Mouse (Mus musculus): ENCODE results near the gene Apbb2.

Gene Apbb2

DNA sequence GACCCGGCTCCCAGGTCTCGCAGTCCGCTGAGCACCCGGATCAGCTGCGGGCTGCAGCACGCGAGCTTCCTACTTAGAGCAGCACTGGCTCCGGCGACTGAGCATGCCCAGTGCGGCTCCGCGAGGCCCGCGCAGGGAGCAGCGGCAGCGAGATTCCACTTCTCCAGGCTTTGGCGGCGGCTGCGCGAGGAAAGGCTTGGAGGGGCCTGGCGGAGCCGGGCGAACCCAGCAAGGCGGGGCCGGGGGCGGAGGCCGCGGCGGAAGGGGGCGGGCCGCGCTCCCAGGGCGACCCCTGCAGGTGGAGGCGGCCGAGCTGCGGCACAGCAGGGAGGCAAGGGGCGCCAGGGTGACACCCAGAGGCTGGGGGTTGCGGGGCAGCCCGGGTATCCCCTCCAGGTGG lies at the start of gene Apbb2:
Apbb2 (minus strand) TSS at position 188 of the 400 bp plus-strand sequence.
- DNase-seq (ENCODE audit: extremely low read depth, low read depth), result no peak

GRCm38 (mm10) chr5:66654220-66654619 lies 35.6 kb upstream of the Apbb2 start:
- no peak for DNase-seq (ENCODE audit: extremely low read depth, low read depth)

- no peak for DNase-seq (ENCODE audit: extremely low read depth, low read depth)
These were observed 28.9 kb upstream of the Apbb2 start for GRCm38 (mm10) chr5:66647504-66647903.

GRCm38 (mm10) chr5:66643260-66643659 lies 24.7 kb upstream of the Apbb2 start:
- no peak for DNase-seq (ENCODE audit: extremely low read depth, low read depth)

DNA sequence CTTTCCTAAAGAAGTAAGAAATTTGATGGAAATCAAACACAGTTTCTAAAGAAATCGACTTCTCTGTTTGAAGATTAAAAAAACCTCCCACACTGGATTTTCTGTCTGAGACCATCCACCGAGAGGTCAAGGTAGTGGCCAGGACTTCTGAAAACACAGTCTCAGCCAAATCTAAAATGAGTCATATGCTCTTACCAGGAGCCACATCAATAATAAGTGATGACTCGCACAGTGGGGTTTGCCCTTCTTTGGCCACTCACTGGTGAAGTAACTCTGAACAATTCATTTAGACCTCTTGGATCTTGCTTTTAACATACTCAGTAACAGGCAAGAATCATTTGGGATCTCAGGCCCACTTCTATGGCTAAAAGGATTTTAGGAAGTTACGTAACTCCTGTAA lies 23.6 kb upstream of the Apbb2 start:
- no peak for DNase-seq (ENCODE audit: extremely low read depth, low read depth)

DNA sequence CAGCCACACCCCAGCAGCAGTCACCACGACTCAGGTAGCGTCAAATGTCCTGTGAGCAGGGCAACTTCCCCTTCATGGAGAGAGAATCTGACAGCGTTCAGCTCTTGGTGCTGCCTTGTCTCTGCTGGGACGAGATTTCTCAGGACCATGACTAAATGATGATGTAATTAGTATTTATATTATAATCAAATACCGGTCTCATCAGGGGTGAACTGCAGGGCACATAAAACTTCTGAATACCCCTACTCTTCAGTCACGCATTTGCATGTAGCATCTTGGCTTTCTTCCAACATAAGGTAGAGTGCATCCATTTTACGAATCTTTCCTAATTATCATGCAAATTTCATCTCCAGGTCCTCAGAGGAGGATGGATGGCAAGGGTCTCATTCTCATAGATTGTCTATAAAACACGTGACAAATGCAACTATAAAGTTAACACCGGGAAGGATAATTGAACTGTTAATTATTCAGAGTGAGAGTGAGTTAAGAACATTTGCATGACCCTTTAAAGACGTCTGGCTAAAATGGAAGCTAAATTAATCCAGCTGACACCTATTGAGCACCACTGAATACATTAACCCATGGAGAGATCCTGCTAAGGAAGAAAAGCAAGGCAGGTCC lies 17.0 kb upstream of the Apbb2 start:
- DNase-seq (ENCODE audit: extremely low read depth, low read depth), result no peak

- no peak for DNase-seq (ENCODE audit: extremely low read depth, low read depth)
These were observed 9.2 kb upstream of the Apbb2 start for GRCm38 (mm10) chr5:66627805-66628204.

- no peak for DNase-seq (ENCODE audit: extremely low read depth, low read depth)
These were observed 1.6 kb upstream of the Apbb2 start for GRCm38 (mm10) chr5:66620191-66620625.

GRCm38 (mm10) chr5:66619675-66620074 lies 1.1 kb upstream of the Apbb2 start:
- DNase-seq (ENCODE audit: extremely low read depth, low read depth), result no peak

- DNase-seq (ENCODE audit: extremely low read depth, low read depth), result no peak
These were observed 611 bp upstream of the Apbb2 start for GRCm38 (mm10) chr5:66619195-66619594.

GRCm38 (mm10) chr5:66617921-66618460 lies 593 bp downstream of the Apbb2 start:
- no peak for DNase-seq (ENCODE audit: extremely low read depth, low read depth)

DNA sequence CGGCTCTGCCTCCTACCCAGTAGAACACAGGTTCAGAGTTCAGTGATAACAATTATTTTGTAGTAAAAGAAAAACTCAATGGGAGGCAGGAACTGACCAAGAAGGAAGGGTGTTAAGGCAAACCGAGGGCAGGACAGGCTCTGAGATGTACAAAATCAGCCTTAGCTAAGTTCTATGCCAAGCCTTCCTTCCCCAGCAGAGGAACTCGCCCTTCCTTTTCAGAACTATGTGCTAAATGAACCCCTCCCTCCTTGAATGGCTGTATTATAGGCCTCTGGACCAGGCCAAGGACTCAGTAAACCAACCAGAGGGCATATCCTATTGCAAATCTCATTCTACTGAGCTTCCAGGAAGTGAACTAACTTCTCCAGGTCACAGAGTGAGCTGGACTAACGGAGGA lies 3.6 kb downstream of the Apbb2 start:
- no peak for DNase-seq (ENCODE audit: extremely low read depth, low read depth)

DNA sequence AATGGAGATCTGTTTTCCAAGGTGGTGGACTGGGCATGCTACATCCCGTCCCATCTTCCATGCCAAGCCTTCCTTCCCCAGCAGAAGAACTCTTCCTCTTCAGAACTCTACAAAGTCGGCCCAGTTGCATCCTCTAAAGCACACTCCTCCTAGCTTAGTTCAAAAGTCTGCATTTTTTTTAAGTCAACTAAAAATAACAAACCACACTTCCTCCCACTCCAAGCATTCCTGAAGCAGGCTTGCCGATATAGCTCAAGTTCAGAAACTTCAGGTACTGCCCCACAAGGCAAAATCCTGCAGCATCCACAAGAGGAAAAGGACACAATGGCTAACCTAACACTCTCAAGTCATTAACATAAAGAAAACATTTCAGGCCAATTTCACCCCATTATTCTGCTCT lies 4.9 kb downstream of the Apbb2 start:
- DNase-seq (ENCODE audit: extremely low read depth, low read depth), result no peak

DNA sequence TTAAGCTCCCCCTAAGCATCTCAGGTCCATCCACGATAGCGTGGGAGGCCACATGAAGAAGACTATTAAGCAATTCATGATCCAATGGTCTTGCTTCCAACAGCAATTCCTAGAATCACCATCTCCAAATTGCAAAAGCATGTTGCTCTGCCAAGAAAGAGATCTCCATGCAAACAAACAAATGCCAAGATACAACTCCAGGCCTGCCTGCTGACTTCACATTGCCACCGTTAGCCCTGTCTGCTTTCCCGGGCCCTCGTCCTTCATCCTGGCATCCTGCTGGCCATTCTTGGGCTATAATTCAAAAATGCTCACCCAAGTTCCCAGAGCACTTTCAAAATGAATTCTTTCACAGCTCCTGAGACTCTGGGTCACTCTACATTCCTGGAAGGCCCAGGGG lies 5.6 kb downstream of the Apbb2 start:
- DNase-seq (ENCODE audit: extremely low read depth, low read depth), result no peak

- DNase-seq (ENCODE audit: extremely low read depth, low read depth), result no peak
These were observed 6.7 kb downstream of the Apbb2 start for GRCm38 (mm10) chr5:66611851-66612250.

DNA sequence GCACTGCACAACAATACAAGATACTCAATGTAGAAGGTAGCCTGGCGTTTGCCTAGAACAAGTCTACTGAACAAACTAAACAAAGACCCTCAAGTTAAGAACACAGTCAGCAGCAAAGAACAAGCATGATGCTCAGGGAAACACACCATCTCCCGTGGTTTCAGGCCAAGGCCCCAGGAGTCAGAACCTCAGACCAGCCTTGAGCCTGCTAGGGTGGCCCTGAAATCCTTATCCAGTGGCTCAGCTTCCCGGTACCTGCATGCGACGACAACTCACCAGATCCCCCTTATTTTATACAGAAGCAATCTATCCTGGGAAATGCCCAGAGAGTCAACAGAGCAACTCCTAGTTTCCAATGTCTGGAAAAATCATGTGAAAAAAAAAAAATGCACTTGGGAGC lies 7.2 kb downstream of the Apbb2 start:
- DNase-seq (ENCODE audit: extremely low read depth, low read depth), result no peak

- DNase-seq (ENCODE audit: extremely low read depth, low read depth), result no peak
These were observed 8.3 kb downstream of the Apbb2 start for GRCm38 (mm10) chr5:66610270-66610669.

DNA sequence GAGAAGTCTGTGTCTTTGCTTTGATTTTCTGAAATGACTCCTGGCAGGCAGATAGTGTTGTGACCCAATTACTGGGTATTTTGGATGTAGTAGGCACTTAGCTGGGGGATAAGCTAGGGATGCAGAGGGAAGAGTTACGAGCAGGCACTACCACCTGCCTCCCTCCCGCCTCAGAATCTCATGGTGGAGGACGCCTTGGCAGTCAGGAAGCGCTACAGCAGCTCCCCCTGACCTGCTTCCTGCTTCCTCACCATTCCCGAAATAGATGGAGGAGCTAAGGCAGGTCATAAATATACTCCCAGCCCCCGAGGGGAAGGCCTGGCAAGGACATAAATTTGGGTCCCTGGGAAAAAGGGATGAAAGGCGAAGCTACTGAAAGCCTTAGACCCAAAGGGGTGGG lies 9.3 kb downstream of the Apbb2 start:
- DNase-seq (ENCODE audit: extremely low read depth, low read depth), result no peak

GRCm38 (mm10) chr5:66607801-66608200 lies 10.8 kb downstream of the Apbb2 start:
- no peak for DNase-seq (ENCODE audit: extremely low read depth, low read depth)

- no peak for DNase-seq (ENCODE audit: extremely low read depth, low read depth)
These were observed 11.4 kb downstream of the Apbb2 start for GRCm38 (mm10) chr5:66607201-66607600.

GRCm38 (mm10) chr5:66605636-66606035 lies 12.9 kb downstream of the Apbb2 start:
- DNase-seq (ENCODE audit: extremely low read depth, low read depth), result no peak

GRCm38 (mm10) chr5:66604423-66604822 lies 14.2 kb downstream of the Apbb2 start:
- no peak for DNase-seq (ENCODE audit: extremely low read depth, low read depth)

GRCm38 (mm10) chr5:66603746-66604145 lies 14.8 kb downstream of the Apbb2 start:
- no peak for DNase-seq (ENCODE audit: extremely low read depth, low read depth)

DNA sequence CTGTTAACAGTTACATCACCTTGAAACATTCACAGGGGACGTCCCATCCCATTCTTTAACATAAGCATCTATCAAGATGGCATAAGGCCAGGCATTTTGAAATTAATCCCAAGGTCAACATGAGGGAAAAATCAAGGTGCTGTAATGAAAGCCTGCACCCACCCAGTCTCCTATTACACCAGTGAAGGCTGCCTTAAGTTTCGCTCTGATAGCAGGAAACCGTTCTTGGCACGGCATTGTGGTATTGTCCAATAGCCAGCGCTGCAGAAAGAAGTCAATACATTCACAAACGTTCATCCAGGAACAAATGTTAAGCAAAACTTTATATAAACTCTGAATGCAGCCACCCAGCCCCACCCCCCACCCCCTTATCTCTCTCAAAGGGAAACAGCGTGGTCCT lies 15.4 kb downstream of the Apbb2 start:
- no peak for DNase-seq (ENCODE audit: extremely low read depth, low read depth)

All from MEL-GATA-1-ER (cell line).